15 mouse cellular contexts compared by ENCODE assay signal in genomic region chr8:43243326-43243725, GRCm38 (mm10).
"Had no signal": no experiment of that assay in that cellular context is flagged by ENCODE, and none has a peak within 500 bp of the region (broad histone marks: within the 10 kb centered on the region; RNA-seq: fewer than 3 reads in every experiment).

No protein-coding gene starts in this region.

- H3K4me3 ChIP-seq: left cerebral cortex, adult 2 months; limb, embryonic 10.5 days; liver, embryonic 15.5 days; midbrain, embryonic 13.5 days; myocyte; neural tube, embryonic 15.5 days; stomach, embryonic 15.5 days had no signal

- ATAC-seq: intestine, postnatal 0 days; lung, postnatal 0 days; midbrain, embryonic 13.5 days had no signal

- H3K27ac ChIP-seq: left cerebral cortex, adult 2 months; limb, embryonic 10.5 days; liver, embryonic 15.5 days; midbrain, embryonic 13.5 days; neural tube, embryonic 15.5 days; stomach, embryonic 15.5 days had no signal

- DNase-seq: kidney, adult 8-10 months; kidney, postnatal 25 days; lung, adult 2 months; lung, postnatal 36 days; thymus, adult 2 months; thymus, postnatal 36 days had no signal
